Mouse (Mus musculus) frontal cortex, adult 2 months (tissue): ENCODE results near the gene Sesn1. TPM values are rescaled to one million over a fixed set of nuclear protein-coding genes. Genes with fewer than 3 reads are reported as not detected.
A peak's percentile ranks its signal among the peaks of the same experiment; 100 is the strongest.

ENCODE experiments used
- DNase-seq, 2 experiments: peaks; one replicate each; pipeline ENCODE4 v3.0.0; 2022; ENCODE audit warnings: low spot score in 1 of 2; ENCODE audit errors: extremely low spot score in 1 of 2
- polyA plus RNA-seq: library from polyadenylated mRNA; depleted of rRNA; stranded (reverse); fragments of >200 nt; gene quantifications from 2 replicates; pipeline ENCODE4 v1.2.3, GENCODE M21; 2012

The Sesn1 gene
- polyA plus RNA-seq, 1 experiment, result 56.0 TPM

DNA sequence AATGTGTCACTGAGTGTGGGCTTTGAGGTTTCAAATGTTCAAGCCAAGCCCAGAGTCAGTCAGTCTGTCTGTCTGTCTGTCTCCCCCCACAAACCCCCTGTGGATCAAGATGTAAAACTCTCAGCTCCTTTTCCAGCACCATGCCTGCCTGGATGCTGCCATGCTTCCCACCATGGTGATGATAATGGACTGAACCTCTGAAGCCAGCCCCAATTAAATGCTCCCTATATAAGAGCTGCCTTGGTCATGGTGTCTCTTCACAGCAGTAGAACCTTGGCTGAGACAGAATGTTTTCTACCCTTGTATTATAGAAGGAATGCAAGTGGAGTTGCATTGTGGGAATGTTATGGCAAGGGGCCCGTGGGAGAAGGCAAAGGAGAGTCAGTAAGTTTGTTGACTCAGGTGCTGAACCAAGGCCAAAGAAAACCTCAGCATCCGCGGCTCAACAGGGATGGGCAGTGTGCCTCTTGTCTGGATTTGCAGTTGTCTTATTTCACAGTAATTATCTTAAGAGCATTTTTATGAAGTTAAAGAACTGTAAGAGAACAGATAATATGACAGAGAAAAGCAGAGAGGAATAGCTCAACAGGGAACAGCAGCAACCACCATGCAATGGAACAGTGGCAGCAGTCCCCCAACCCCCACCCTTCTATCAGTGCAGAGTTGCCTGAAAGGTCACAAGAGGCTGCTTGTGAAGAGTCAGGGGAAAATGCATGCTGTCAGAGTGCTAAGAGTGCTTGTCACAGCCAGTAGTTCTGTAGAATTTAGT lies 56.5 kb downstream of the Sesn1 start:
- DNase-seq, result no peak

DNA sequence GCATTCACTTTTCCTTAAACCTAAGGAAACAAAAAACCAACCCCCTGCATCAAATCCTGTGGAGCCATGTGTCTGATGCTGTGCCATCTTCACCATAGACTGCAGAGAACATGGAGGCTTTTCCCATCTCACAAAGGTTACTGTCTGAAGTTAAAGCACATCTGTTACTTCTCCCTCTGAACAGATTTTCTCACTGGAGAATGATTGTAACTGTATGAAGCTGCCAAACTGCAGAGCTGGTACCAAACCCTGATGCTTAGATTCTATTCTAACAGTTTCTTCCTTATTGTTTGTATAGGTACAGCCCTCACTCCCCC lies 57.1 kb downstream of the Sesn1 start:
- DNase-seq, result no peak

DNA sequence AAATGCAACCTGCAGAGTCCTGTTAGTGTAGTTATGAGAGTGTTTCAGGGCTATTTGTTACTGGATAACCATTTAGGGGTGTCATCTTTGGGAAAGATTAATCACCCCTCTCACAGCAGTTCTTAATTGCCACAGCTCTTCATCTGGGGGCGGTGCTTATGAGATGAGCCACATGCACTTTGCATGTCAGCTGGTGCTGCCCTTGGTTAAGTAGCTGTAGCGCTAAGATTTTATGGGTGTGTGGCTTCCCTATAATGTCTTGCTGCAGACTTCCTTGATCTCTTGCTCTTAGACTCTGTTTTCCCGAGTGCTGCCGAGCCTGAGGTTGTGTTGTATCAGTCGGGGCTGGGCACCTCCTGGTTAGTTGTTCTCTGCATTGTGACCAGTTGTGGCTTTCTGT lies 58.2 kb downstream of the Sesn1 start:
- DNase-seq, result no peak

DNA sequence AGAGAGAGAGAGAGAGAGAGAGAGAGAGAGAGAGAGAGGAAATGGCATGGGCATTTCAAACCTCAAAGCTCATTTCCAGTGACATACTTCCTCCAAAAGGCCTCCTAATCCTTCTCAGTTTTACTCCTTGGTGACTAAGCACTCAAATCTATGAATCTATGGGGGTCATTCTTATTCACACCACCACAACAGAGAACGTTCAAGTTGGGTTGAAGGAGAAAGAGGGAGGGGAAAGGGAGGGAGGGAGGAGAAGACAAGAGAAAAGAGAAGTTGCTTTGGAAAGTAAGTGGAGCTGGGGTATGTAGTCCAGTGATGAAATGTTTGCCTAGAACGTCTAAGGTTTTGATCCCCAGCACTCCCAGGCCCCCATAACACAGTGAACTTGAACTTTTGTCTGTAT lies 60.4 kb downstream of the Sesn1 start:
- no peak for DNase-seq

DNA sequence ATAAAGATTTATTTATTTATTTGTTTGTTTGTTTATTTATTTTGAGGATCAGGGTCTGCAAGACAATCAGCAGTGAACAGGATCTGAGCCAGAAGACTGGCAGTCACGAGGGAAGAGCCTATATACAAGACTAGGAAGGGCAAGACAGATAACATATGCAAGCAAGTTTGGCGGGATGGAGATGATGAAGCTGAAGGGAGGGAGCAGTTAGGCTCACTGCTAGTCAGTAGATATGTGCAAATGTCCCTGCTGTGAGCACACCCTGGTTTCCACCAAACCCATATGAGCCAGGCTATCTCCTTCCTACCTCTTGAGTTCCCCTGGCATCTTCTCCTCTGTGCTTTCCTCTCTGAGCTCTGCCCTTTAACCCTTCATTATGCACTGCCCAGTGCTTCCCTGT lies 61.8 kb downstream of the Sesn1 start:
- DNase-seq, result no peak

DNA sequence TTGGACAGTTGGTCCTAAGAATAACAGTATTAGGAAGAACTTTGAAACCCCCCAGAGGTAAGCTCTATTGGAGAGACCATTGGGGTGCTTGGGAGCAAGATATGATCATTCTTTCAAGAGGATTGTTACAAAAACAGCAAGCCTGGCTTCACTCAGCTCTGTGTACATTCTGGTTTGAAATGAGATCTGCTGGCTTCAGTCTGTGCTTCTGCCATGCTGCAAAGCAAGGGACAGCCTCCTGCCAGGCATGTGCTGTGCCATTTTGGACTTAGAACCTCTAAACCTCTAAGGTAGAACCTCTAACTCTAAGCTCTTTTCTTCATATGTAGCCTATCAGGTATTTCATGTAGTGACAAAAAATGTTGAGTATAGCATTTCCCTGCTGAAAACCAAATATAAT lies 65.9 kb downstream of the Sesn1 start:
- DNase-seq, result no peak

DNA sequence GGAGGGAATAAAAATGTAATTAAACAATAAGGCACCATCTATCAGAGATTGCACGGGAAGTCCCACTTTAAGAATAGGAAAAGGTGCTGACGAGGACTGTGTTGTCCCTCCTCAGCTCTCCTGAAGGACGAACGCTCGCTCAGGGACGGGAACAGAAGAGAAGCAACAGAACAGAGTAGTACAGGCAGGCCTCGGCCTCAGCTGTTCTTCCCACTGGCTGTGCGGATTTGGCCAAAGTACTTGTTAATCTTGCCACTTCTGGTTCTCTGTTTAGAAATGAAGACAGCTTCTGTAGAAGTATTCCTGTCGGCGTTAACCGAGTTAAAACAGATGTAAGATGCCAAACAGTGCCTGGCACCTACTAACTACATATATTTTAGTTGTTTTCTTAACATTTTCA lies 68.6 kb downstream of the Sesn1 start:
- no peak for DNase-seq

DNA sequence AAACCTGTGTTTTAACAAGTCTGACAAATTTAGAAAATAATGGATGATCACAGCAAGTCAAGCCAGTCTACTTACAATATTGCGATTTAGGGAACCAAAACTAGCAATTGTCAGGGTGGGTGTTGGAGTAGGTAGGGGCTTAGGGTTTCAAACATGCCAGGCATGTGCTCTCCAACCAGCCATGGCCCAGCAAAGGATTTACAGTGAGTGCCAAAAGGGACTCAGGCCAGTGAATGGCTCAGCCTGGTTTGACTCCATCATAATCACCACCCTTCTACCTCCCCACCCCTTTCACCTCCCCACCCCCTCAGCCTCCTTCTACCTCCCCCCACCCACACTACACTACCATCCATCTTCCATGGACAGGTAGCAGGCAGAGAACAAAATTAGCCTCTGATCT lies 69.9 kb downstream of the Sesn1 start:
- no peak for DNase-seq

DNA sequence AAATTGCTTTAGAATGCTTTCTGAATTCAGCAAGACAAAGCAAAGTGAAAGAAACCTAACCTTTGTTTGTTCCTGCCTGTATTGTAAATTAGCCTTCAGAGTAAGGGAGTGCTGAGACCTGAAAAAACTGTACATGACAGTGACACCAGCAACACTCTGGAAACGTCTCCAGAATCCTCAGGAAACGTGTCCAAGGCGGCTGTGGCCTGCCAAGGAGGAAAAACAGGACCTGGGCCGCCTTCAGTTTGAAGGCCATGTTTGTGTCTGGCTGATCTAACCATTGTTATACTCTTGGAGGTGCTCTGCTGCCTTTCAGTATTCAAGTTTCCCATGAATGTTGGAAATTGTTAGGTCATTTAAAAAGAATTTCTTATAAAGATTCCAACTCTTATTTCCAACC lies 70.5 kb downstream of the Sesn1 start:
- no peak for DNase-seq

DNA sequence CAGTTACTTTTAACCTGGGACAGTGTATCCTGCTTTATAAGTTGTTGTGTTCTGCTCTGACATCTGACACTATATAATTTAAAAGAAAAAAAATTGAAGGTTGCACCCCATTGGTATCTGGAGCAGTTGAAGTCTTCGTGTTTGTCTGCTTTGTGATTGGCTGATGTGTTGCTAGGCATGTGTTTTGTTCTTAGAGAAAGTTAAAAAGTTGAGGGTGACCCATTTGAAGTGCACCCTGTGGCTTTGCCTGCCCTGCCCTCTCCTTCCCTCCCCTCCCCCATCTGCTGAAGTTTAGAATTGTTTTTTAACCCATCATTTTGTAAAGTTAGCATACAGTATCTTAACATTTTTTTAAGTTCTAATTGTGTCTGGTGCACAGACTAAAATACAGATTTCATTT lies 71.0 kb downstream of the Sesn1 start:
- no peak for DNase-seq

DNA sequence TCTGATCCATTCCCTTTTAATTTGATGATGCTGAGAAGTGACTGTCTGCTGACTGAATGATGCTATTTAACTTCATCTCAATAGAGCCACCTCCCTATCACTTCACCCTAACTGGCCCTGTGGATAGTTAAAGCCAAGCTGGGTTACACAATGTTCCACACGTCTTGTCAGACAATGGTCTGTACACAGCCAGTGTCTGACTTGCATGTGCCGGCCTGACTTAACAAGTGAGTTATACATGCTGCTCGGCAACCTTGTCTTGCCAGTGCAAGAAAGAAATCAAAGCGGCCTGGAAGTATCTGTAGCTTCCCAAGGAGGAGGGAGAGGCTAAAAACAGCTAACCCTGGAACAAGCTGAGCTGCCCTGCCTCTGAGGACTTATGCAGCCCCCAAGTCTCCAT lies 71.7 kb downstream of the Sesn1 start:
- no peak for DNase-seq

DNA sequence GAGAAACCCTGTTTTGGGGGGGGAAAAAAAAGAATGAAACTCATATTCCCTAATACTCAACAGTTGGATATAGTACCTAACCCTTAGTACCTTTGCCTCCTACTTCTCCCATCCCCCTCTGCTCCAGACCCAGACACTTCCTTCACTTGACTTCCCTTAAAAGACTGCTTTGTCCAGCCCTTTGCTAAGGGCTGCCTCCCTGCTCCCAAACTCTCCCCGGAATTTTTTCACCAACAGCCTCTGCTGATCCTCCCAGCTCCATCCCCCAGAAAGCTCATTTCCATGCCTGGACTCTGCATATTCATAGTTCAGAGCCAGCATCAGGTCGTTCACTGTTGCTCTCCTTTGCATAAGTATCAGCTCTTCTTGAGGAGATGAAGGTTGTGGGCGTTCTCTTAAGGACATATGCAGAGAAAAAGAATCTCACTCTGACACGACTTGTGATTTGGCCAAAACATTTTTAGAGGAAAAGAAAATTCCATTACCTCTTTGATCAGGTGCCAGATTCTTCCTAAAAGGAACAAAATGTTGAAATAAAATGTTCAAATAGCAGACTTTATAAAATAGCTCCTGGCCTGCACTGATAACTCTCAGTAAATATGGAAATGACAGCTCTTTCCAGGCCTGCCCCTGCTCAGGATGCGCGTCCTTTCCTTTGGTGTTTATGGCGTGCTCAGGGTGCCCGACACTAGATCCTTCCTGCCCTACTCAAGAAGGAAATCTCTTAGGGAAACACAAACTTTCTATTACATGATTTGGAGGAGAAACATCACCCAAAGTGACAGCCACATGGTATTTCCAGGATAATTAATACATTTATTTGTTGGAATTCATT lies 74.2 kb downstream of the Sesn1 start:
- peak in 1 of 2 experiments; percentile 51 for DNase-seq

DNA sequence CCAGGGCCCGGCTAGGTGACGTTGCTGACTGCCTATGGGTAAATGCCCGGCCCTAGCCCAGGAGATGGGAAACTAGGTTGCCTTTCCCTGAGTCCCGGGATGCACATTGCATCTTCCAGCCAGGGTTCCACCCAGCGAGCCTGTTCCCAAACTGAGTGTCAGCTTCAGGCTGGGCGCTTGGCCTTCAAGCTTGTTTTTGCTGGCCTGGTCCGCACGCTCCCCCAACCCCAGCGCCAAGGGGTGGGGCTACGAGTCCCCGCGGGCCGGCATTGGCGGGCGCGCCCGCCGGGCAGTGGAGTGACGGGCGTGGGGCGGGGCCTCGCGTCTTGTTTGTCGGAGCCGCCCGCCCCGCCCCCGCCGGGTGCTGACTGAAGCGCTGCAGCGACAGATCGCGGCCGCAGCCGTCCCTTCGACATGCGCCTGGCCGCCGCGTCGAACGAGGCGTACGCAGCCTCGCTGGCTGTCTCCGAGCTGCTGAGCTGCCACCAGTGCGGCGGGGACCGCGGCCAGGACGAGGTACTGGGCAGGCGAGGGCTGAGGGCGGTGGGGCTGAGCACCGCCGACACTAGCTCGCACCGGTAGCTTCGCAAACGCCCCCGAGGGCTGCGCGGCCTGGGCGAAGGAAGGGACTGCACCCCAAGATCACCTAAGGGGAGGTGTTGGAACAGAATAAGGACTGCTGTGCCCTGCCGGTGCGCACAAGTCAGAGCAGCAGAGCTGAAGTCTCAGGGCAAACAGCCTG lies 77.5 kb downstream of the Sesn1 start:
- DNase-seq, result peak; percentile 81 to 91

DNA sequence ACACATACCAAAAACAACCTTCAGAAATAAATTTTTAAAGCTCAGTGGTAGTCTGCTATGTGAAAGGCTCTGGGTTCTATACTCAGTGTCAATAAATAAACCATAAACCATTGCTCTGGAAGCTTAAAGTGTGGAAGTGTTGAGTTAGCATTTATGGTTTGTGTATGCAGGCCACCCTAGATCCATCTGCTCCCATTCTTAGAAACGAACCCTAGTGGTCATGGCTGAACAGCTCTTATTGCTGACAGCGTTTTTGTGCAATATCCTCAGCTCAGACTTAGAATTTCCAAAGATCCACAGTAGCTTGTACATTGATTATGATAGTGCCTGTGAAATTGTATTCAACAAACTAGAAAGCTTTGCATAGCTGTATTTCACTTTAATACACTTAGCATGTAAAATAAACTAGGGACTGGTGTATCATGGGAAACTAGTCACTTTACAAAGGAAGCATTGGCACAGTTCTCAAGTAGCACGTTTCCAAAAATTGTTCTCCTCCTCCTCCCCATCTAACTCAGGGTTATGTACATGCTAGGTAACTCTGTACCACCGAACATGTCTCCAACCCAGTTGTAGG lies 78.7 kb downstream of the Sesn1 start:
- peak in 1 of 2 experiments; percentile 47 for DNase-seq

DNA sequence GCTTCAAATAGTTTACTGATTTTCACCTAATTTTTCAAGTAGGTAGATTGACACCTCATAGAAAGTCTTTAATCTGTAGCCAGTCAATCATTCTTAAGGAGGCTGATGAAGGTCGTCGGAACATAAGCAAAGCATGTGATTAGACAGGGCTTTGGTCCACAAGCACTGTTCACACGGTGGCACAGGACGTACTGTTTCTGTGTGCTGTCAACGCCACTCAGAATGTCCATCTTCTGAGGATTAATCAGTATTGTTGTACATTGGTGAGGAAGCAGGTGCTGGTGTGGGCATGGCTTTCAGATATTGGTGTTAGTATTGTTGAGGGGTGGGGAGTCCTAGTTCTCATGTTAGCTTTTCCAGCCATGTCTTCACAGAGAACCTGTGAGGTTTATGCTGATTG lies 79.8 kb downstream of the Sesn1 start:
- no peak for DNase-seq

DNA sequence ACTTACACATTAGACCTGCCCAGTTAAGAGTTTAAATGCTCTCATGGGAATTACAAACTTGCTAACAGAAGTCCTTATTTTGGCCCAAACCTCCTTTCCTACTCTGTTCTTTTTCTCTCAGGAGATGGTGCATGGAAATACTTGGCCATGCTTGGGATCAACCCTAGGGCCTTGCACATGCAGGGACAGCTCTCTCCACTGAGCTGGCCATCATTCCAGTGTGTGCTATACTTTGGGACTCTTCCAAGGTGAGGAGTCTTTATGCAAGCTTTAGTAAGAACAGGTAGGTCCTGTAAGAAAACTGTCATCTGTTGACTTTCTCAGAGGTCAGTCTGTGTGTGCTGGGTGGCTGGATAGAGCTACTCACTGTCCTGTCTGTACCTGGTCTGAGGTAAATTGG lies 80.8 kb downstream of the Sesn1 start:
- DNase-seq, result no peak

DNA sequence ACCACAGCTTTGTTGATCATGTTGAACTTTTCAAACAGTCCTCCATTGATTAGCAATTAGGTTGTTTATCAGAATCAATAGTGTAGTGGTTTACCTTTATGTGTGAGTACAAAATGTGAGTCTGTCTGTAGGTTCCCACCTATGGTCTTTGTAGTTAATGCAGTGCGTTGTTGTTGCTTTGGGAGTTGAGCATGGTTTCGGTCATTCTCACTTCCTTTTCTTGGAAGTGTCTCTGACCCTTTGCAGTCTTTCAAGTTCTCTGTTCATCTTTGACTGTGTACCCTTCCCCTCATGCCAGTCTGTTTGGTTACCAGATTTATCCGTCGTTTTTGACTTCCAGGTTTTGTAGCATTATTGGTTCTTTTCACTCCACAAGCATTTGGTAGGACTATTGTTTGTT lies 81.6 kb downstream of the Sesn1 start:
- DNase-seq, result no peak

DNA sequence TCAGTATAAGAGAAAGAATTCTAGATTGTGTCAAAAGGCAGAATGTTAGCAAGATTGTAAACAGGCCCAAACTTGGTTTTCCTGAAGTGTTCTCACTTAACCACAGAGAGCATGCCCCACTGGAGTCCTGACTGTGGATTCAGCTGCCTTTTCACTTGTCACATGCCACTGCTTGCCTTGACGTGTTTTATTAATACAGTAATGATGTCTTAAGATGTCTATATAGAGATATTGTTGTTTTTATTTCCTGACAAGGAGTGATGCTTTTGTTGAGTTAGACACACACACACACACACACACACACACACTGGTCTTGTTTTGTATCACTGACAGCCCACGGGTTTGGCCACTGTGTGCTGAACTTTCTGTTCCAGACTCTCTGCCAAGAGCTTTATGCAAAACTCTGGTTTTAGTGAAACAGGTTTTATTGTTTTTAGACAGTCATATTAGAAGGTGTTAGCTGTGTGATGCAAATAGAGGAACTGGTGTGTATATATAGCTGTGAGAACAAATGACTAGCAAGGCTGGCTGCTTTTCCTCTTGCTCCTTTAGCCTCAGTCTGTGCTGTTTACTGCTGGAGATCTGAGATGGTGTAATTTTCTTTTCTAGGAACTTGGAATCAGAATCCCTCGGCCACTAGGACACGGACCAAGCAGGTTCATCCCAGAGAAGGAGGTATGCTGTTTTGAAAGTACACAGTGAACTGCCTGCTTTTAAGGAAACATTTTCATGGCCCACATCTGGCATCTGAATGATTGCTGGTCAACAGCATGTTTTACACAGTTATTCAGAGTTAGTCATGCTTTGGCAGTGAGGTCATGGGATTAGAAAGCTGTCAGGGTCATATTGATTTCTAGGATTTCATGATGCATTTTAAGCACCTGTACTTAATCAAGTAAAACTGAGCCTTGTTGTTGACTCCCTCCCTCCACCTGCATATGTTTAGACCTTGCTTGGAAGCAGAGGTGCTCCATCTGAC lies 84.0 kb downstream of the Sesn1 start:
- DNase-seq, result no peak

DNA sequence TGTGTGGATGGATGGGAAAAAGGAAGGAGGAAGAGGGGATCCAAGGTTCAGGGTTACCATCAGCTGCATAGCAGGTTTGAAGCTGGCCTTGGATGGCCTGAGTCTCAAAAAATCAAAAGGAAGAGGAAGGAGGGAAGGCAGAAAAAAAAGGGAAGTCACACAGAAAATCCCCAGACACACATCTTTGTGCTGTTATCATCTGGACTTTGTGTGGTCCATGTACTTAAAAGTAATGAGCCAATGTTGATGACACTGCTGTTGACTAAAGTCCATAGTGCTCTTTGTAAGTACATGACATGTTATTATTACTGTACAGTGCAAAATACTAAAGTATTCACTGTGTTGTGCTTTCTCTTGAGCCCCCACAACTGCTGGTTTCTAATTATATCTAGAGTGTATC lies 86.7 kb downstream of the Sesn1 start:
- DNase-seq, result no peak

DNA sequence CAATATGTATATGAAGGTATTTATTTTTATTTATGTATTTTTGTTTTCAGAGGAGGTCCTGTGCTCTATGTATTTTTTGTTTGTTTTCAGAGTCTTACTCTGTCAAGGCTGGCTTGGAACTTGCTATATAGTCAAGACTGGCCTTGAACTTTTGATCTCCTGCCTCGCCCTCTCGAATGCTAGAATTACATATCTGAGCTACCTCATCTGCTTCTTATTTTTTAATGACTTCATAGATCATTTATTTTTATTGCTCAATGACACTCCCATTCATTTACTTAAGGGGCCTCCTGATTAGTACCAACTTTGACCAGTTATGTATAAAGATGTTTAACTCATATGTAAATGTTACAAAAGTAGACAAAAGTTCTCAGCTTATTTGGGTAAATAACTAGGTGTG lies 87.1 kb downstream of the Sesn1 start:
- no peak for DNase-seq
